Mouse (Mus musculus) ovary, postnatal 10 days (tissue): ENCODE measurements around the gene Zer1.
"Not testable (repeated sequence)": the region's sequence is repeated elsewhere in the genome, so short reads cannot be mapped to it uniquely, and the experiment has no call there.

Experiments
- DNase-seq: peaks from one replicate; pipeline ENCODE4 v3.0.0; 2022; ENCODE audit warnings: low spot score

The Zer1 gene

DNA sequence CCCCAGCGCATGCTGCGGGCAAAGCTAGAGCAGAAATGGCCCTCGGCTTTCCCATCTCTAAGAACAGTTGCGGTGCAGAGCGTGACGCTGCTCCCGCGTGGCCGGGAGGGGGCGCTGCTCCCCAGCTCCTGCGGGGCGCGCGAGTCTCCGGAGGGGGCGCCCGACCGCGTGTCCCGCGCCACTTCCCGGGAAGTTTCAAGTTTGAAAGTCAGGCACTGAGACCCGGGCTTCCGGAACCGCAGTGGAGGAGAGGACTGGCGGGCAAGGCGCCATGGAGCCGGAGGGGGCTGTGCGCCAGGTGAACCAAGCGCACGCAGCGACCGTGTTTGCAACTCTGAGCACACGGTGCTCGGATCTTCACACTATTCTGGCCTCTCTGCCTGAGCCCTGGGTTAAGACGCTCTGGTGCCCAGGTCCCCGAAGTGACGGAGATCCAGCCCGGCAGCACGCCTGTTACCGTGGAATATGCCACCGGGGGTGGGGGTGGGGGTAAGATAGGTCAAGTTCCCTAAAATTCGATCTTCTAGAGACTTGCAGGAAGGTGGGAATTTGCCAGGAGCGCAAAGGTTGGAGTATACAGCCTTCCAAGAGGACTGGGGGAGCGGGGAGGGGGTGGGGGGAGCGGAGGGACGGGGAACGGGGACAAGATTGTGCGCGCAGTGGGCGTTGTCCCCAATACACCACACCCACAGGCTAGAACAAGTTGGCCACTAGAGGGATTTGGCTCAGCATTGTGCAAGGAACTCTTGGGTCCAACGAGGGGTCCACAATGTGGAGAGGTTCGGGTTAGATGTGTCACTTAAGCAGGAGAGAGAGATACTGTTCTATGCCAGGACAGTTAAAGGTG is 46.7 kb downstream of the Zer1 start, which contains the start of gene Pkn3:
Gene Pkn3 (plus strand): TSS at position 183 of the 847 bp plus-strand sequence.
- peak; percentile 69 for DNase-seq

DNA sequence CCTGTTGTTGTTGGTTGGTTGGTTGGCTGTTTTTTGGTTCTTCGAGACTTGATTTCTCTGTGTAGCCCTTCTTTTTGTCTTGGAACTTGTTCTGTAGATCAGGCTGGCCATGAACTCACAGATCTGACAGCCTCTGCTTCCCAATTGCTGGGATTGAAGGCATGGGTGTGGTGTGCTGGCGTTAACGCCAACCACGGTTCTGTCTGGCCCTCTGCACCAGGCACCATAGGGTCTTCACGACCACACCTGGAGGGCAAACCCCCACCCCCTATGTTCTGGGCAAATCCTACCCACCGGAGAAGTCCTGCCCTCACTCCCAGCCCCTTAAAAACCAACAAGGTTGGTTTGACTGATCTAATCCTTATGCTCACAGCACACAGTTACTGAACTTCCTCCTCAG is 47.4 kb downstream of the Zer1 start:
- DNase-seq: no peak

DNA sequence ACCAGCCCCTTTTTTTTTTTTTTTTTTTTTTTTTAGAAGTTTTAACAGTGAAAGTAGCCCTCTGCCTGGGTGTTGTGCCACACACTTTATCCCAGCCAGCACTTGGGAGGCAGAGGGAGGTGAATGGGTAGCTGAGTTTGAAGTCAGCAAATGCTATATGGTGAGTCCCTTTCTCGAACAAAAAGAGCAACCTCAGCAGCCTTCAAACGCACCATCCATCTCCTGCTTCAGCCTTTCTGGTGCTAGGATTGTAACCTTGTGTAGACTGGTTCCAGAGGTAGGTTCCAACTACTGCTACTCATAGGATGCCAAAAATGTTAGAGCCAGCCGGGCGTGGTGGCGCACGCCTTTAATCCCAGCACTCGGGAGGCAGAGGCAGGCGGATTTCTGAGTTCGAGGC is 47.9 kb downstream of the Zer1 start:
- no peak for DNase-seq

DNA sequence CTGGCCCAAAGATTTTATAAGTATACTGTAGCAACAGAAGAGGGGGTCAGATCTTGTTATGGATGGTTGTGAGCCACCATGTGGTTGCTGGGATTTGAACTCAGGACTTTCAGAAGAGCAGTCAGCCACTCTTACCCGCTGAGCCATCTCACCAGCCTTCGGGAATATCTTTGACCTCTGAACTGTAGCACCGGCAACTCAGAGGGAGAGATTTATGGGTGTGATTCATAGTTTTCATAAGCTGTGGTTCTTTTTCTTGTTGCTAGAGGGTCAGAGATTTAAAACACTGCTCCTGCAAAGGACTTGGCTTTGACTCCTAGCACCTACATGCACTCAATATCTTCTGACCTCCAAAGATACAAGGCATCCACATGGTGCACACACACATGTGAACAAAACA is 48.8 kb downstream of the Zer1 start:
- DNase-seq: no peak

DNA sequence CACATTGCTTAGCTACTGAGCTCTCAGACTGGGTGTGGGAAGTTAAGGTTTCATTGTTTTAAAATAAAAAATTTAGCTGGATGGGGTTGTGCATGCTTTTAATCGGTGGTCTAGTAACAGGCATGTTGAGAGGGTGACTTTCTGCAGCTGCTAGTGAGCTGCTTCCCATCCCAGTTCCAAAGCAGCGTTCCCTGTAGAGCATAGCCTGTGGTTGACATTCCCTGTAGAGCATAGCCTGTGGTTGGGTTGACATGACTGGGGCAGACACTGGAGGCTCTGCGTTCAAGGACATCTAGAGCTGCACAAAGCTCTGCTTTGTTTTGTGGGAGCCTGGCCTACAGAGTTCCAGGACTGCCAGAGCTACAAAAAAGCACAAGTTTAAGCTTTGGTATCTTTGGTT is 51.1 kb downstream of the Zer1 start:
- DNase-seq: no peak

DNA sequence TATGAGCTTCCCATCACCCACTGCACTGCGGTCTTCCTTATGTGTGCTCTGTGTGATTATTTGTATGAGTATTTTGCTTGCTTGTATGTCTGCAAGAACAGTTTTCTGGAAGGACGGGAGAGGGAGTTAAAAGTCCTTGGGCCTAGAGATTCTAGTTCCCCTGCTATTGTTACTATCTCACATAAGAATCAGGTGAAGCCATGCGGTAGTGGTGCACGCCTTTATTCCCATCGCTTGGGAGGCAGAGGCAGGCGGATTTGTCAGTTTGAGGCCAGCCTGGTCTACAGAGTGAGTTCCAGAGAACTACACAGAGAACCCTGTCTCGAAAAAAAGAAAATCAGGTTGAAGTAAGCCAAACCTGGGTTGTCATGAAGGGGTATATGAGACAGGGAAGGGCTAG is 51.5 kb downstream of the Zer1 start:
- DNase-seq: no peak

DNA sequence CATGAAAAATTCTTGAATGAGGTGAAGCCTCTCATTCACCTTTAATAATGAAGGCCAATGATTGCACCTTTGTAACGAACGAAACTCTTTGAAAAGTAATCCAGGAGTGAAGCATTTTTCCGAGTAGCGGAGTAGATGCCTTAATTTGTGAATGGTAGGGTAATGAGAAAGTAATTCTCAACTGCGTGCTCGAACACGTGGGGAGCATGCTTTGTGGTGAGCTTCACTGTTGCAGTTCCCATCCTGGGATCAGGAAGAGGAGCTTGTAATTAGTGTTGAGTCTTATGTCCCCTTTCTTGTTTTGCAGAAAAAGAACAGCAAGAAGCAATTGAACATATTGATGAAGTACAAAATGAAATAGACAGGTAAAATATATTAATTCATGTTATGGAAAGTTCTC is 56.4 kb downstream of the Zer1 start:
- no peak for DNase-seq

DNA sequence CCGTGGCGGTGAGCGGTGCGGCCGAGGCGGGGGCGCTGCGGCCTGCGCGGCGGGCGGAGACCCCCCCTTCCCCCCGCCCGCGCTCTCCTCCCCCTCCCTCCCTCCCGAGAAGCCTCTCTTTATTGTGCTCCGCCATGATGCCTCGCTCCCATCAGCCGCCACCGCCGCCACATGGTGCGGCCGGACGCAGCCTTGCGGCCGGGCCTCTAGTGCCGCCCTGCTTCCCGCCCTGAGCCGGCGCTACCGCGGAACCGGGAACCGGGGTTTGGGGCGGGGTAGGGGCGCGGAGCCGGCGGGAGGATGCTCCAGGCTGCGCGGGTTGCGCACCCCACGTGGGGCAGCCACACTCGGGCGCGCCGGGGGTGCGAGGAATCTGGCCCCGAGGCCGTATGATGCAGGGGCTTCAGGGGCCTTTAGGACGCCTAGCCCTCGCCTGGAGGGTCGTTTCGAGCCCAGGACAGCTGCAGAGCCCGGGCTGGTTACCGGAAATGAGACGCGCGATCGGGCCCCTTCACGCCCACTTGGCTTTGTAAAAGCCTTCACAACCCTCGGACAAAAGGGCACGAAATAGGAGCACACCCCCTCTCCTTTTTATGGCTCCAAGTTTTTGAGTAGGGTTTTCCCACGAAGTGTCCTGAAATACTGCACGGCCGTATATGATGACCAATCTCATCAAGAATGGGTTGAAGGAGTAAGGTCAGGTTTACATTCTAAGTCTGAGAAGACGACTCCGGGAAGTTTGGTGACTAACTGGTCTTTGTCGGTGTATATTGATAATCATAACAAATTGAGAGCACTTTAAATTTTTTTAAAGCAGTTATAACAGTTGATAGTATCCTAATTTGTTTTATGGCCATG is 57.1 kb downstream of the Zer1 start:
- DNase-seq: no peak

DNA sequence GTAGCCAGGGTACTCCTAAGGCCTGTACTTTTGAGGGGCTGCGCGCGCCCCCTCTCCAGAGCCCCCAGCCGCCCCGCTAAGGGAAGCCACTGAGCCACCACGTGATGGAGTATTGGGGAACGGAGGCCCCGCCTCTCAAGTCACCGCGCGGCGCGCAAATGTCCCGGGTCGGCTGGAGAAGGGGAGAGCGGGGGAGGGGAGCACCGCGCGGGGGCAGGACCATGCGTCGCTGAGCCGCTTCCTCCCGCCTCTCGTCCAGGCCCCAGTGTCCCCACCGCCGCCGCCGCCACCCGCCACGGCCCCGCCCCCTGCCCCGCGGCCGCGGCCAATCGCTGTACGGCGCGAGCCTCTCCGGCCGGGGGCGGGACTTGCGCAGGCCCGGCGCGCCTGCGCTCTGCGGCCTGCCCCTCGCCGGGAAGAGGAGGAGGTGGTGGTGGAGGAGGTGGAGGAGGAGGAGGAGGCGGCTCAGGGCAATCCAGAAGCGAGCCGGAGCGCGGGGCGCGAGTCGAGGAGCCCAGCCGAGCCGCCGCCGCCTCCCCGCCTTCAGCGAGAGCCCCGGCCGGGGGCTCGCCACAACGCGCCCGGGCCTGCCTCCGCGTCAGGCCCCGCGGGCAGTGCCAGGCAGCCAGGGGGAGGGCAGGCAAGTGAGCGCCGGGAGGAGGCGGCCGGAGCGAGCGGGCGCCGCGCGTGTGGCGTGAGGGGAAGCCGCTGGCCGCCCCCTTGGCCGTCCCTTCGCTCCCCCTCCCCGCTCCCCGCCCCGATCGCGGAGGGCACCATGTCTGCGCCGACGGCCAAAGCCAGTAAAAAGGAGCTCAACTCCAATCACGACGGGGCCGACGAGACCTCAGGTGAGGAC is 58.1 kb downstream of the Zer1 start:
- peak; percentile 82 for DNase-seq

DNA sequence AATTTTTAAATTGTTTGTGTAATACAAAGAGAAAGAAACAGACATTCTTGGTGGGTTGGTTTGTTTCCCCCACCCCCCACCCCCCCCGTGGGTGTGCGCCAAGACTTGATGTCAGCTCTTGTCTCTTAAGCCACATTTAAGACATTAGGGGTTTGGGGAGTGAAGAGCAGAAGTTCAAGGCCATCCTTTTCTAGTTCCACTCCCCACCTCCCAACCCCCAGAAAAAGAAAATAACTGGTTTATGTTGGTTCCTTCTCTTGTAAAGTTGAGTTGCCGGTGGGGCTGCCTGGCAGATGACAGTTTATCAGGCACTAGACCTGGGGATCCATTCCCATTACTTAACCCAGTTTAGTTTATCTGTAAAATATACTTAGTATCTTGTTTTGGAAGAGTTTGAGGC is 60.1 kb downstream of the Zer1 start:
- no peak for DNase-seq

DNA sequence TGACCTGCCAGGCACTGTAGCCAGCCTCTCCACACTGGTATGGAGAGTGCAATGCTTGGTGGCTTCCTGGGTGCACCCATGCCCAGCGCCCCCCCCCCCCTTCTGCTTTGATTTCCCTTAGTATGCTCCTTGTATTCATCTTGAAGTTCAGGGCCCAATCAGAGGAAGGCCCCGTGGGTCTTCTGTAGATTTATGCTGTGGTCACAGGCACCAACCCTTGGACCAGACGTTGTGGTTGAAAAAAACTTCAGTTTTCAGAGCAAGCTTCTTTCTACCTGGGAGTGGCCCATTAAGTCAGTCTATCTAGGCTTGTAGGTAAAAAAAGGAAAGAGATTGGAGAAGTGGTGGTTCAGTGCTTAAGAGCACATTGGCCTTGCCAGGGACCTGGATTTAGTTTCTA is 60.6 kb downstream of the Zer1 start:
- no peak for DNase-seq

DNA sequence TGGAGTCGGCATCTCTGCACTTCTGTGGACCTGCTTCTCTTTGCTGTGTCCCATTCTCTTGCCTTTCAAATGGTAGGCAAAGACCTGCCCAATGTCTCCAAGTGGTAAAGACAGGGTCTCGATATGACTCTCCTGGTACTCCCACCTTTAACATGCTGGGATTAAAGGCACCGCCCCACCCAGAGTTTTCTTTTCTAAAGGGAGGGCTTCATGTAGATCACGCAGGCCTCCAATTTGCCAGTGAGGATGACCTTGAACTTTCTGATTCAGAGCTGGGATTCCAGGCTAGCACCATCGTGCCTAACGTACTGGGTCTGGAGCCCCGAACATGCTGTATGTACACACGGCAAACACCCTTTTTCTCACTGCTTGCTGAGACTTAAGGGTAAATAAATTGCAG is 61.1 kb downstream of the Zer1 start:
- DNase-seq: no peak

DNA sequence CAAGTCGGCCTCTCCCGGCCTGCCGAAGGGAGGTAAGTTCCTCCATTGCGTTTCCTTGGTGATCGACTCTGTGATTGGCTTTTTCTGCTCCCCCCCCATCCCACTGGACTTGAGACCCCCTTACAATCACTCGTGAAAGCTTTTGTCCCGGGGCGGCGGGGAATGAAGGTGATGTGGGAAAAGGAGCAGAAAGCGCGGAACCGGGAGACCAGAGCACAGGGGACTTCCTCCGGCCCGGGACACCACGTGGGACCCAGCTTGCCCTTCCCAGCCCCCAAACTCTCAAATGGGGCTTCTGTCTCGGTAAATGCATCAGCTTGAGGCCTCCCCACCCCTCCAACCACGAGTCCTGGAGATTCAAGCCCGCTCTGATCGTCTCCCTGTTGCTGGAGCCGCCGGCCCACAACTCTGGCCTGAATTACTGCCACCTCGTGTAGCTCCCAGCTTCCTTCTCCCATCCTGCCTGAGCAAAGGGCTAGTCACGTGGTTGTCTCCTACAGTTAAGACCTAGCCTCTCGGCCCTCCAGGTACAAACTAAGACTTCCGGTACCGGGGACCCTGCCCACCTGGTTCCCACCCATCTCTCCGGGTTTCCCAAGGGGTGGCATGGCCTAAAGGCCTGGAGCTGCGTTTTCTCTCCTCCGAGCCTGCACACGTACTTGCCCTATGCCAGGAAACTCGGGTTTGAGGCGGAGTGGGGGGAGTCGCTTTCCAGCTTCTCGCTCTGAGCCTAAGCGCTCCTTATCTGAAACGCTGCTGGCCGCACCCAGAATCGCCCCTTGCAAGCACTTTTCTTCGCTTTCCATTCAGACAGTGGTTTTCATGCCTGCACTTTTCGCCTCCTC is 61.9 kb downstream of the Zer1 start:
- peak; percentile 52 for DNase-seq

DNA sequence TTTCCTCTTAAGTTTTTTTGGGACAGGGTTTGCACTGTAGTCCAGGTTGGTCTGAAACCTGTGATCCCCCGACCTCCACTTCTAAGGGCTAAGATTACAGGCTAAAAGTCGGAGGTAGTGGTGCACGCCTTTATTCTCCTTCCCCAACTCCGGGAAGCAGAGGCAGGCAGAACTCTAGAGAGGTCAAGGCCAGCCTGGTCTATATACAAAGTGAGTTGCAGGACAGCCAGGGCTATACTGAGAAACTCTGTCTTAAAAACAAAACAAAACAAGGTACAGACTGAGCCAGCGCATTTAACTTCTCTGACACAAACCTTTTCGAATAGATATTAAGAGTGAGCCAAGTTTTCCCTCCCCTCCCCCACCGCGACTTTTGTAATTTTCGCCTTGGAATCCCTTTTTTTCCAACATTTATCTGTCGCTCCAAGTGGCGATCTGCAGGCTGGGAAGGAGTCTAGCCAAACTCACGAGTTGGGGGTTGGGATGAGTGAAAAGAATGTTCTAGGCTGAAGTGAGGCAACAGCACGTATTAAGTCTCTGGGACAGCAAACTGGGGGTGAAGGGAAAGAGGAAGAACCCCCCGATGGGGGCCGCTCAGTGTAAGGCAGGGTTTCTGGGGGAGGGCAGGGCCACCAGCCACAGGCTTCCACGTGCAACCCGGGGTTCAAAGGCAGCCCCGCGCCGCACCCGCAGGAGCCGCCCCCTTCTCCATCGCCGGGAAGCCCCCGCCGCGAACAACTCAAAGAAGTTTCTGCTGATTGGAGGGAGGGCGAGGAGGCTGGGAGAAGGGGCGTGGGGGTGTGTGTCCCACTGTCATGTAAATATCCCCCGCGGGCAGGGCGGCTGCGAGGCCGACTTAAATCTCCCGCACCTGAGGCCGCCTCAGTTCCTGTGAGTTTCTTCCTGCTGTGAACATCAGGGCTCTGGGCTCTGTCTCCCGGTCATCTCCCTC is 62.9 kb downstream of the Zer1 start:
- peak; percentile 51 for DNase-seq

DNA sequence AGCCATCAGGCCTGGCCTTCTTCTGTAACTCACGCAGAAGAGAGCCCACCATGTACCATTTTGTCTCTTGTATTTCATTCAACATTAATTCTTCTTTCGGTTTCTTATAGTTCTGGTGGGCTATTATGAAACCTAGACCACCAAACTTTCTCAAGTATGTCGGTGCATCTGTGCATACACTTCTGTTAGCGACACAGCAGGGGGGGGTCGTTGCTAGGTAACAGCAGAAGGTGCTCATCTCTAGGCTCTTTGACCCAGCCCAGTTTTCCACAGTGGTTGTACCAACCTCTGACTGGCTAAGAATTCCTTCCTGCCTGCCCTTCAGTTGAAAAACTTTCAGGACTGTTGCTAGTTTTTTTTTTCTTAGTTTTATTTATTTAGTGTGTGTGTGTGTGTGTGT is 66.0 kb downstream of the Zer1 start:
- DNase-seq: no peak

DNA sequence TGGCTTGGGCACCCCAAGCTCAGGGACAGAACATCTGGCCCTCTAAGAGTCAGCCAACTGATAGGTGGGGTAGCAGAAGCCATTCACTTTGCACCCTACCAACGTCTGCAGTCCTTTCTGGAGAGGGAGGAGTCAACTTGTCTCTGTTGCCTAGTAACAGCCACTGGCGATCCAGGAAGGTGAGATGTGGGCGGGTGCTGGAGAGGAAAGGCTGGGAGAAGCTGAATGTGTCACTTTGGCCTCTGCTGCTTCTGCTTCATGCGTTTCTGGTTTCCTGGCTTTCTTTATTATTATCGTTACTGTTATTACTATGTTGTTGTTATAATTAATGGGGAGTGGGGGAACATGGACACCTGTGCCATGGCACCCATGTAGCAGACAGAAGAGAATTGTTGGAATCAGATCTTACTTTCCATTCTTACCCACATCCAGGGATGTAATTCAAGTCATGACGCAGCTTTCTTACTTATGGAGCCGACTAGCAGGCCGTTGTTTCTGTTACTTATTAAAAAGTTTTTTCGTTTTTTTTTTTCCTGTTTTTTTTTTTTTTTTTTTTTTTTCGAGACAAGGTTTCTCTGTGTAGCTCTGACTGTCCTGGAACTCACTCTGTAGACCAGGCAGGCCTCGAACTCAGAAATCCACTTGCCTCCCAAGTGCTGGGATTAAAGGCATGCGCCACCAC is 67.0 kb downstream of the Zer1 start, which contains the start of gene Set:
Gene Set (plus strand): TSS at position 156 of the 682 bp plus-strand sequence.
- no peak for DNase-seq

DNA sequence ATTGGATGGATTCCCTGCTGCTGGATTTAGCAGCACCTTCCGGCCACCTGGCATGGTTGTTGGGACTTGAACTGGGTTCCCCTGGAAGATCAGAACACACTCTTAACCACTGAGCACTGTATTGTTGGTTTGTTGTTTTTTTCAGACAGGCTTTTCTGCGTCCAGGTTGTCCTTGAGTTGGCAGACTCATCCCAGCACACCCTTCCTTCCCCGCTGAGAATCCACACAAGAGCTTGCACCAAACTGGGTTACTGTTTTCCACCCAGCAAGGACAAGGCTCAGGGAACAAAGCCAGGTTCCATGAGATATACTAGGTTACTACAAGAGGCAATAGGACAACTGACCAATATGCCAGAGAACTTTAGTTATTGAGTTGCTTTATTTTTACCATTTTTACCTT is 67.6 kb downstream of the Zer1 start:
- DNase-seq: no peak

DNA sequence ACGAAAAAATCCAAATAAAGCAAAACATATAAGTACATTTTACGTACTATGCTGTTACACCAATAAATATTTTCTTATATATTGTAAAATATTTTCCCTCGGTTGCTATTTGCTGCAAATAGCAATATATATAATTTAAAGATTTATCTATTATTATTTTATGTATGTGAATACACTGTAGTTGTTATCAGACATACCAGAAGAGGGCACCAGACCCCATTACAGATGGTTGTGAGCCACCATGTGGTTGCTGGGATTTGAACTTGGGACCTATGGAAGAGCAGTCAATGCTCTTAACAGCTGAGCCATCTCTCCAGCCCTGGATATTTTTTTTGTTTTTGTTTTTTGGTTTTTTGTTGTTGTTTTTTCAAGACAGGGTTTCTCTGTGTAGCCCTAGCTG is 69.1 kb downstream of the Zer1 start:
- DNase-seq: not testable (repeated sequence)

DNA sequence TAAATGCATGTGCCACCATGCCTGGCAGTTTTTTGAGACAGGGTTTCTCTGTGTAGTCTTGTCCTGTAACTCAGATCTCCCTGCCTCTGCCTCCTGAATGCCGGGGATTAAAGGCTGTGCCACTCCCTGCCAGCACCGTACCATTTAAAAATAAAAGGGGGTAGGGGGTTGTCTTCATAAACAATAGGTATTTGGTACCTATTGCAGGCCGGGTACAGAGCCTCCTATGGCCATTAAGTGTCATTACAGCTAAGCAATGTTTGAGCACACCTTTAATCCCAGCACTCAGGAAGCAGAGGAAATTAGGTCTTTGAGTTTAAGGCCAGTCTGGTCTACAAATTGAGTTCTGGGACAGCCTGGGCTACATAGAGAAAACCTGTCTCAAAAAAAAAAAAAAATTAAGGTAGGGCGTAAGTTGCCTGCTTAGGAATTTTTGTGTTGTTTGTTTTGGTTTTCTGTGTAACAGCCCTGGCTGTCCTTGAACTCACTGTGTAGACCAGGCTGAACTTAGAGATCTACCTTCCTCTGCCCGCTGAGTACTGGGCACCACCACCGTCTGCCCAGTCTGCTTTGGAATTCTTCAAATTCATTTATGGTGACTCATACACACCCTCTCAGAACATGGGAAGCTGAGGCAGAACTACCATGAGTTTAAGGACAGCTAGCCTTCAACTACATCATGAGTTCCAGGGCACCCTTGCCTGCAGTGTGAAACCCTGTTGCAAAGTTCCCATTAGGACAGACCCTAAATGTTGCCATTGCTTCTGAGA is 72.2 kb downstream of the Zer1 start:
- no peak for DNase-seq
